Mouse (Mus musculus): ENCODE results near the gene Cyp3a41a.
"Not testable (repeated sequence)": the region's sequence is repeated elsewhere in the genome, so short reads cannot be mapped to it uniquely, and the experiment has no call there.

Gene Cyp3a41a

DNA sequence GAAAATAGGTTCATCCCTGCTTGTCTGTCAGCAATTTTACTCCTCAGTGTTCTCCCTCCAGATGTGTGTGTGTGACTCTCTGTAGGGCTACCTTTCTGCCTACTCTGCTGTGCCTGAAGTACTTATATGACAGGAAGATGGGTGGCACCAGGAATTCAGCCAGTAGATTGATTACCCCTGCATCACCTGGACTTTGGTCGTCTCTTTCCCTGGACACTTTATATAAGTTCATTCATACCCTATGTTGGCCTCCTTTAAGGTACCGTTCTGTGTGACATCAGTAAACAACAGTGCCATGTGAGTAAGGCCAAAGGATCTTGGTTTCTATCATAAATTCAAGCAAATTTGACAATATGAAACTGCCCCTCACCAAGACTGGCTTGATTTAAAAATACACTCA lies at the start of gene Cyp3a41a:
Gene Cyp3a41a (minus strand): TSS at position 101 of the 400 bp plus-strand sequence.
- DNase-seq (ENCODE audit: low spot score): not testable (repeated sequence)

DNA sequence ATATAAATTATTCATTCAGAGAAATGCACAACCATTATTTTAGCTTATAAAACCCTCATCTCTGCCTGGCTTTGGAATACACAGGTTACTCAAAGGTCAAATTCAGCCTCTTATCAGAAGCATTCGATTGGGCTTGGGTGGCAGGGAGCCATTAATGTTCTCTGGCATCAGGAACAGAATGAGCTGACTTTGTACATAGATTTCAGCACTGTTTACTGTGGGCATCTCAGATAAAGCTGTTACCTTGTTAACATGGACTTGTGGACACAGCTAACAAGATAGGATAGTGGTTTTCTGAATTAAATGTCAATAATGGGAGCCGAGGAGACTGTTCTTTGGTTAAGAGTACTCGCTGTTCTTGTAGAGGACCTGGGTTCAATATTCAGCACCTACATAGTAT lies 17.6 kb upstream of the Cyp3a41a start:
- DNase-seq (ENCODE audit: low spot score): not testable (repeated sequence)

- DNase-seq (ENCODE audit: low spot score): not testable (repeated sequence)
Observed at GRCm38 (mm10) chr5:145714296-145714695, 5.6 kb downstream of the Cyp3a41a start.

DNA sequence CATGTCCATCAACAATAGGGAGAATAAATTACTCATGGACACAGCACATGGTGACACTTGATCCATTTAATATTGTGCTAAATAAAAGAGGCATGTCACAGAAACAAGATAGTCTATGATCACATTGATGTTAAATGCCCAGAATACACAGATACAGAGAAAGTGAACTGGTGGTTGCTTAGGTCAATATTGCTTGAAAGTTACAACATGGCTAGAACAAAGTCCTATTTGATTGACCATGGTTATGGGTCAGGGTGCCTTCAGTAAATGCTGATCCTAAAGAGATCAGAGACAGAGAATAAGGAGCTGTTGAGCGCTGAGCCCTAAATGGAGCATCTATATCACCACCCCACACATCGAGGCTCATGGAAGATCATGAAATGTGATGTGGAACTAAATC lies 12.6 kb downstream of the Cyp3a41a start:
- DNase-seq (ENCODE audit: low spot score): not testable (repeated sequence)

- no peak for DNase-seq (ENCODE audit: low spot score)
Observed at GRCm38 (mm10) chr5:145662007-145662406, 57.9 kb downstream of the Cyp3a41a start.

GRCm38 (mm10) chr5:145647779-145648178 lies 72.2 kb downstream of the Cyp3a41a start:
- no peak for DNase-seq (ENCODE audit: low spot score)

All from left cerebral cortex, adult 11 months (tissue).